Mouse (Mus musculus): Measurements from ENCODE around the gene Orc2.

The Orc2 gene

GRCm38 (mm10) chr1:58504577-58505254 is at the start of gene Orc2:
Gene Orc2 (minus strand): TSS chr1:58505109.
- peak; percentile 73 for DNase-seq (ENCODE audit: low spot score)

- DNase-seq (ENCODE audit: low spot score), result no peak
Measured at GRCm38 (mm10) chr1:58541386-58541785, 36.5 kb upstream of the Orc2 start.

- DNase-seq (ENCODE audit: low spot score), result no peak
Measured at GRCm38 (mm10) chr1:58507249-58507648, 2.3 kb upstream of the Orc2 start.

- DNase-seq (ENCODE audit: low spot score), result no peak
Measured at GRCm38 (mm10) chr1:58503793-58504370, 1.0 kb downstream of the Orc2 start.

GRCm38 (mm10) chr1:58503134-58503533 is 1.8 kb downstream of the Orc2 start:
- DNase-seq (ENCODE audit: low spot score), result no peak

GRCm38 (mm10) chr1:58498758-58499157 is 6.2 kb downstream of the Orc2 start:
- DNase-seq (ENCODE audit: low spot score), result no peak

- DNase-seq (ENCODE audit: low spot score), result no peak
Measured at GRCm38 (mm10) chr1:58497678-58498077, 7.2 kb downstream of the Orc2 start.

- DNase-seq (ENCODE audit: low spot score), result no peak
Measured at GRCm38 (mm10) chr1:58495603-58496002, 9.3 kb downstream of the Orc2 start.

- no peak for DNase-seq (ENCODE audit: low spot score)
Measured at GRCm38 (mm10) chr1:58482647-58483046, 22.3 kb downstream of the Orc2 start.

- no peak for DNase-seq (ENCODE audit: low spot score)
Measured at GRCm38 (mm10) chr1:58475662-58476061, 29.2 kb downstream of the Orc2 start.

GRCm38 (mm10) chr1:58465561-58465960 is 39.3 kb downstream of the Orc2 start:
- DNase-seq (ENCODE audit: low spot score), result no peak

GRCm38 (mm10) chr1:58465042-58465441 is 39.9 kb downstream of the Orc2 start:
- no peak for DNase-seq (ENCODE audit: low spot score)

GRCm38 (mm10) chr1:58463935-58464334 is 41.0 kb downstream of the Orc2 start:
- DNase-seq (ENCODE audit: low spot score), result no peak

GRCm38 (mm10) chr1:58460566-58460965 is 44.3 kb downstream of the Orc2 start:
- DNase-seq (ENCODE audit: low spot score), result no peak

- no peak for DNase-seq (ENCODE audit: low spot score)
Measured at GRCm38 (mm10) chr1:58458867-58459266, 46.0 kb downstream of the Orc2 start.

- no peak for DNase-seq (ENCODE audit: low spot score)
Measured at GRCm38 (mm10) chr1:58458175-58458574, 46.7 kb downstream of the Orc2 start.

GRCm38 (mm10) chr1:58454316-58454715 is 50.6 kb downstream of the Orc2 start:
- no peak for DNase-seq (ENCODE audit: low spot score)

- DNase-seq (ENCODE audit: low spot score), result no peak
Measured at GRCm38 (mm10) chr1:58448396-58448795, 56.5 kb downstream of the Orc2 start.

GRCm38 (mm10) chr1:58447766-58448165 is 57.1 kb downstream of the Orc2 start:
- no peak for DNase-seq (ENCODE audit: low spot score)

GRCm38 (mm10) chr1:58445861-58446260 is 59.0 kb downstream of the Orc2 start:
- DNase-seq (ENCODE audit: low spot score), result no peak

GRCm38 (mm10) chr1:58445143-58445722 is 59.7 kb downstream of the Orc2 start, which contains the start of the genes Nif3l1 and Ppil3:
Gene Nif3l1 (plus strand): TSS chr1:58445151.
Gene Ppil3 (minus strand): TSS chr1:58445486.
- peak; percentile 84 for DNase-seq (ENCODE audit: low spot score)

- DNase-seq (ENCODE audit: low spot score), result no peak
Measured at GRCm38 (mm10) chr1:58444691-58445090, 60.2 kb downstream of the Orc2 start.

GRCm38 (mm10) chr1:58424551-58424950 is 80.4 kb downstream of the Orc2 start:
- no peak for DNase-seq (ENCODE audit: low spot score)
